Mouse (Mus musculus) cortical plate, adult 2 months (tissue): ENCODE results near the gene Nlrc3.
"Not testable (repeated sequence)": the region's sequence is repeated elsewhere in the genome, so short reads cannot be mapped to it uniquely, and the experiment has no call there.

Experiments
- CTCF ChIP-seq: fragments of 200-500 bp; IDR thresholded peaks from 2 replicates; pipeline ENCODE4 v1.5.1; 2011; ENCODE audit warnings: mild to moderate bottlenecking, control low read depth, low read length; ENCODE audit not compliant: insufficient read depth; ENCODE audit errors: extremely low read depth
- POLR2A ChIP-seq: fragments of 200-500 bp; IDR thresholded peaks from 2 replicates; pipeline ENCODE4 v1.6.1; 2011; ENCODE audit warnings: mild to moderate bottlenecking, low read length, control low read depth; ENCODE audit not compliant: insufficient read depth; ENCODE audit errors: extremely low read depth

- TF ChIP-seq CTCF, POLR2A: not testable (repeated sequence)
Observed at GRCm38 (mm10) chr16:4017466-4017865, 41.0 kb upstream of the Nlrc3 start.
